Mouse (Mus musculus) heart, postnatal 0 days (tissue): ENCODE results near the gene Plxna4.

ENCODE experiments used
- CTCF ChIP-seq: IDR thresholded peaks from 2 replicates; pipeline ENCODE4 v1.5.1; 2016; ENCODE audit warnings: antibody characterized with exemption, control low read depth, low read depth
- EP300 ChIP-seq: IDR thresholded peaks from 2 replicates; pipeline ENCODE4 v1.6.1; 2016; ENCODE audit warnings: antibody characterized with exemption, low read depth

DNA sequence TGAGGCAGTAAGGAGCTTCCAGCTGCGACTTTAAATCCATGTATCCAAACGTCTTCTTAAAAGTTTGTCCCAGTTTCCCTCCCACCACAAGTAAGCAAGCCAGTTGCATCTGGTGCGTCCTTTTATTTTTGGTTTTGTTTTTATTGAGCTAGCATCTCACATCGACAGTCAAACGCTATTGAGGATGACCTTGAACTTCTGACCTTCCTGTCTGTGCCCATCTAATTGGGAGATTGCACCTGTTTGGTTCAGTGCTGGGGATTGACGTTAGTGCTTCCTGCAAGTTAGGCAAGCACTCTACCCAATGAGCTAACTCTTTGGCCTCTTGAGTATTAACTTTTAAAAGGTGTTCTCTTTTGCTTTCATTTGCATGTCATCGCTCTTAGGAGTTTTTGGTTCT is 379.0 kb downstream of the Plxna4 start:
- TF ChIP-seq CTCF (no peak), EP300 (no peak)
